Mouse (Mus musculus) heart, embryonic 10.5 days (tissue): Measurements from ENCODE around the gene Fbxl7. TPM values are rescaled to one million over a fixed set of nuclear protein-coding genes. Genes with fewer than 3 reads are reported as not detected.

ENCODE experiments used
- DNase-seq: peaks from one replicate; pipeline ENCODE4 v3.0.0-alpha.2; 2017; ENCODE audit warnings: low spot score
- H3K27ac ChIP-seq: fragments of 300-500 bp; sonication (generic); 2 replicates; pipeline ENCODE4 v1.5.1; 2016; ENCODE audit warnings: mild to moderate bottlenecking
- H3K27me3 ChIP-seq: fragments of 300-500 bp; sonication (generic); 2 replicates; pipeline ENCODE4 v1.6.1; 2016; ENCODE audit warnings: mild to moderate bottlenecking; ENCODE audit not compliant: poor library complexity, insufficient read depth, severe bottlenecking
- H3K36me3 ChIP-seq: fragments of 300-500 bp; sonication (generic); 2 replicates; pipeline ENCODE4 v1.6.1; 2016; ENCODE audit warnings: mild to moderate bottlenecking, moderate library complexity
- H3K4me1 ChIP-seq: fragments of 300-500 bp; sonication (generic); 2 replicates; pipeline ENCODE4 v1.6.1; 2016; ENCODE audit warnings: mild to moderate bottlenecking
- H3K4me3 ChIP-seq: fragments of 300-500 bp; sonication (generic); 2 replicates; pipeline ENCODE4 v1.5.1; 2016; ENCODE audit warnings: mild to moderate bottlenecking, moderate library complexity
- H3K9me3 ChIP-seq: fragments of 300-500 bp; sonication (generic); 2 replicates; pipeline ENCODE4 v1.6.1; 2016; ENCODE audit warnings: mild to moderate bottlenecking, moderate library complexity
- WGBS: fragments of 180-500 bp; shearing (Covaris S2); methylation state at CpG from one replicate; pipeline ENCODE4 v1.1.7; 2016; 5-methylcytosine and 5-hydroxymethylcytosine counted together
- polyA plus RNA-seq: library from polyadenylated mRNA; unstranded; fragments of >200 nt; fragmentation: Nextera tagmentation; extraction: Ambion mirVana; gene quantifications from 2 replicates; pipeline ENCODE4 v1.2.1, GENCODE M21; 2016

The Fbxl7 gene
- polyA plus RNA-seq, 1 experiment from 2014 or later = 14.5 TPM

GRCm38 (mm10) chr15:26519220-26519631 is 376.2 kb downstream of the Fbxl7 start:
- no peaks in the 10 kb centered on the region for H3K36me3 ChIP-seq
- no peaks in the 10 kb centered on the region for H3K4me1 ChIP-seq
- no peak for DNase-seq
- H3K9me3 ChIP-seq = no peaks in the 10 kb centered on the region
- H3K27ac ChIP-seq = no peak overlapping the region
- no peaks in the 10 kb centered on the region for H3K27me3 ChIP-seq
- no peak overlapping the region for H3K4me3 ChIP-seq
- 59% methylated on average over 6 of the region's 6 CpGs for WGBS

GRCm38 (mm10) chr15:26501024-26501423 is 394.4 kb downstream of the Fbxl7 start:
- 66% methylated on average over 4 of the region's 4 CpGs for WGBS
- no peak for DNase-seq
- Histone ChIP-seq H3K9me3 (no peaks in the 10 kb centered on the region; the same call in 1 of the 2 replicates), H3K27me3 (no peaks in the 10 kb centered on the region), H3K36me3 (no peaks in the 10 kb centered on the region), H3K4me1 (no peaks in the 10 kb centered on the region), H3K27ac (no peak overlapping the region), H3K4me3 (no peak overlapping the region)
